Mouse (Mus musculus): ENCODE measurements around the gene Cpn1. TPM values are rescaled to one million over a fixed set of nuclear protein-coding genes. Genes with fewer than 3 reads are reported as not detected.

The Cpn1 gene
- polyA plus RNA-seq, 1 experiment, result 0.27 TPM

- TF ChIP-seq POLR2A (IDR thresholded peaks at IDR 0.05; ENCODE audit: control insufficient read depth, extremely low read depth, insufficient read depth, low read length, poor library complexity), result no peak
- TF ChIP-seq CTCF (IDR thresholded peaks at IDR 0.05; ENCODE audit: borderline replicate concordance, control insufficient read depth, extremely low read depth, insufficient read depth, low read length, poor library complexity), result no peak
- no peak overlapping the region for H3K4me3 ChIP-seq (ENCODE audit: control insufficient read depth, insufficient read depth, low read length)
- H3K36me3 ChIP-seq (ENCODE audit: control insufficient read depth, insufficient read depth, low read length), result no peaks in the 10 kb centered on the region
- DNase-seq, result no peak
- no peaks in the 10 kb centered on the region for H3K4me1 ChIP-seq (replicated peaks; ENCODE audit: control insufficient read depth, insufficient read depth, low read length)
- WGBS, result 90% methylated on average over 6 of the region's 6 CpGs
- no peaks in the 10 kb centered on the region for H3K27me3 ChIP-seq (ENCODE audit: control insufficient read depth, insufficient read depth, low read length)
- H3K27ac ChIP-seq (ENCODE audit: control insufficient read depth, insufficient read depth, low read length), result no peak overlapping the region
Observed at GRCm38 (mm10) chr19:43974221-43974620, 12.1 kb downstream of the Cpn1 start.

- H3K4me3 ChIP-seq (ENCODE audit: control insufficient read depth, insufficient read depth, low read length), result no peak overlapping the region
Observed at GRCm38 (mm10) chr19:43973711-43974110, 12.6 kb downstream of the Cpn1 start.

DNA sequence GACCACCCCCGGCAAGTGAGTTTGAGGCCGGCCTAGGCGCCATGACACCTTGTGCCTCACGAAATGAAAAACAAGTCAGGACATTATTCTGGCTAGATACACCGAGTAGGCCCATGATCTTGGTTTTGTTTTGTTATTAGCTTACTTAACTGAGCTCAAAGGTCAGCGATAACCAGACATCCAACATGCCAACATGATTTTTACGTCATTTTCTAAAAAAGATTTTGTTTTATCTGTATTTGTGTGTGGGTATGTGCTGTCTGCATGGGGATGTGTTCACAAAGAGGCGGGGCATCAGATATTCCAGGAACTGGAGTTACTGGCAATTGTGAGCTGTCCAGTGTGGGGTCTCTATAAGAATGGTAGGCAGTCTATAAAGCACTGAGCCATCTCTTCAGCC, 14.2 kb downstream of the Cpn1 start:
- no peak for TF ChIP-seq CTCF (IDR thresholded peaks at IDR 0.05; ENCODE audit: borderline replicate concordance, control insufficient read depth, extremely low read depth, insufficient read depth, low read length, poor library complexity)
- TF ChIP-seq POLR2A (IDR thresholded peaks at IDR 0.05; ENCODE audit: control insufficient read depth, extremely low read depth, insufficient read depth, low read length, poor library complexity), result no peak
- 98% methylated on average over 8 of the region's 8 CpGs for WGBS
- Histone ChIP-seq H3K27me3 (ENCODE audit: control insufficient read depth, insufficient read depth, low read length) (no peaks in the 10 kb centered on the region), H3K4me1 (replicated peaks; ENCODE audit: control insufficient read depth, insufficient read depth, low read length) (no peaks in the 10 kb centered on the region), H3K36me3 (ENCODE audit: control insufficient read depth, insufficient read depth, low read length) (no peaks in the 10 kb centered on the region), H3K4me3 (ENCODE audit: control insufficient read depth, insufficient read depth, low read length) (no peak overlapping the region), H3K27ac (ENCODE audit: control insufficient read depth, insufficient read depth, low read length) (no peak overlapping the region)
- no peak for DNase-seq

More at GRCm38 (mm10) chr19:43973711-43974110, 12.6 kb downstream of the Cpn1 start:
- no peak for DNase-seq
- no peaks in the 10 kb centered on the region for H3K4me1 ChIP-seq (replicated peaks; ENCODE audit: control insufficient read depth, insufficient read depth, low read length)
- no peak overlapping the region for H3K27ac ChIP-seq (ENCODE audit: control insufficient read depth, insufficient read depth, low read length)
- no peaks in the 10 kb centered on the region for H3K27me3 ChIP-seq (ENCODE audit: control insufficient read depth, insufficient read depth, low read length)
- H3K36me3 ChIP-seq (ENCODE audit: control insufficient read depth, insufficient read depth, low read length), result no peaks in the 10 kb centered on the region
- no peak for TF ChIP-seq CTCF (IDR thresholded peaks at IDR 0.05; ENCODE audit: borderline replicate concordance, control insufficient read depth, extremely low read depth, insufficient read depth, low read length, poor library complexity)
- no peak for TF ChIP-seq POLR2A (IDR thresholded peaks at IDR 0.05; ENCODE audit: control insufficient read depth, extremely low read depth, insufficient read depth, low read length, poor library complexity)
- 86% methylated on average over 9 of the region's 9 CpGs for WGBS

DNA sequence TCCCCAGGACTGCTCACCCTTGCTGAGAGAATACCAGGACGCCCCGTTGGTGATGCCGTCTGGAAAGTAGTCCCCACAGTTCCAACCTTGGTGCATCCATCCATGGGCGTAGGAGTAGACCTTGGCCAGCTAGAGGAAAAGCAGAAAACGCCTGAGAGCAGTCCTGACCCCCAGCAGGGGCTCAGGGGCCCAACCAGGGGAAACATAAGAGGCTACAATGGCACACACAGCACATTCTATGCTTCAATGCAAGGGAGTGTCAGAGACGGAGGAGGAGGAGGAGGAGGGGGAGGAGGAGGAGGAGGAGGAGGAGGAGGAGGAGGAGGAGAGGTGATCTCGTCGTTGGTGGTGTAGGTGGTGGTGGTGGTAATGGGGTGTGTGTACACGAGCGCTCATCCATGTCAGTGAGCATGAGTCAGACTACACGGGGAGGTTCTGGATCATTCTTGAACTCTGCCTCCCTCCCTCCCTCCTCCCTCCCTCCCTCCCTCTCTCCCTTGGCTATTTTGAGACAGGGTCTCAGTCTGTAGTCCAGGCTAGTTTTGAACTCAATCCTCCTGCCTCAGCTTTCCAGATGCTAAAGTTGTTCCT, 17.8 kb downstream of the Cpn1 start:
- H3K27me3 ChIP-seq (ENCODE audit: control insufficient read depth, insufficient read depth, low read length), result no peaks in the 10 kb centered on the region
- TF ChIP-seq POLR2A (IDR thresholded peaks at IDR 0.05; ENCODE audit: control insufficient read depth, extremely low read depth, insufficient read depth, low read length, poor library complexity), result no peak
- TF ChIP-seq CTCF (IDR thresholded peaks at IDR 0.05; ENCODE audit: borderline replicate concordance, control insufficient read depth, extremely low read depth, insufficient read depth, low read length, poor library complexity), result no peak
- no peak overlapping the region for H3K4me3 ChIP-seq (ENCODE audit: control insufficient read depth, insufficient read depth, low read length)
- peaks cover 4% of the 10 kb centered on the region; the same call in 1 of the 2 replicates for H3K4me1 ChIP-seq (replicated peaks; ENCODE audit: control insufficient read depth, insufficient read depth, low read length)
- no peaks in the 10 kb centered on the region for H3K36me3 ChIP-seq (ENCODE audit: control insufficient read depth, insufficient read depth, low read length)
- no peak for DNase-seq
- H3K27ac ChIP-seq (ENCODE audit: control insufficient read depth, insufficient read depth, low read length), result no peak overlapping the region
- WGBS, result 78% methylated on average over 10 of the region's 11 CpGs

- no peaks in the 10 kb centered on the region for H3K36me3 ChIP-seq (ENCODE audit: control insufficient read depth, insufficient read depth, low read length)
- no peak overlapping the region for H3K4me3 ChIP-seq (ENCODE audit: control insufficient read depth, insufficient read depth, low read length)
- no peak overlapping the region for H3K27ac ChIP-seq (ENCODE audit: control insufficient read depth, insufficient read depth, low read length)
- no peak for TF ChIP-seq CTCF (IDR thresholded peaks at IDR 0.05; ENCODE audit: borderline replicate concordance, control insufficient read depth, extremely low read depth, insufficient read depth, low read length, poor library complexity)
- H3K27me3 ChIP-seq (ENCODE audit: control insufficient read depth, insufficient read depth, low read length), result no peaks in the 10 kb centered on the region
- H3K4me1 ChIP-seq (replicated peaks; ENCODE audit: control insufficient read depth, insufficient read depth, low read length), result peaks cover 4% of the 10 kb centered on the region; the same call in 1 of the 2 replicates
- no peak for DNase-seq
- 86% methylated on average over 2 of the region's 2 CpGs for WGBS
Observed at GRCm38 (mm10) chr19:43966481-43966880, 19.9 kb downstream of the Cpn1 start.

DNA sequence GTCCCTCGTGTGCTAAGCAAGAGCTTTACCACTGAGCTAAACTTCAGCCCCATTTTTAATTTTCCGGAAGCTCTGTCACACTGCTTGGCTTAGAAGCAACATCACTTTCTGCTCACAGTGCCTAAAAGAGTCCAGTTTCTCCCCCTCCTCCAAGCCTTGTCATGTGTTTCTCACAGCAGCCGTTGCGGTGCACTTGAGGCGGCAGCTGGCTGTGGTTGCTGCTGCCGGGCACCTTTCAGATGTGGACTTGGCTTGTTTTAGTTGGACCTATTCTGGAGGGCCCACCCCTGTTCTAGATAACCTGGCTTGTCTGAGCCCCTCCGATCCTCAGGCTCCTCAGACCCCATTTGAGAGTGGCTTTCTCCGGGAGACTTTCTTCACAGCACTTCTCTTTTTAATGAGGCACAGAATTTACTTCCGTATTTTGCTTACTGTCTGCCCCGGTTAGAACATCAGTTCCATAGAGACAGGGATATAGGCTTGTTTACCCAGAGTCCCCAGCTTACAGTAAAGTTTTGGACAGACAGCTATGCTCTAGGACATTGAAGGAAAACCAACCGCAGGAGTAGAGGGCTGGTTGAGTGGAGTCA, 20.8 kb downstream of the Cpn1 start:
- H3K27ac ChIP-seq (ENCODE audit: control insufficient read depth, insufficient read depth, low read length), result no peak overlapping the region
- peak overlapping the region; percentile 24 for H3K4me3 ChIP-seq (ENCODE audit: control insufficient read depth, insufficient read depth, low read length)
- no peak for TF ChIP-seq POLR2A (IDR thresholded peaks at IDR 0.05; ENCODE audit: control insufficient read depth, extremely low read depth, insufficient read depth, low read length, poor library complexity)
- TF ChIP-seq CTCF (IDR thresholded peaks at IDR 0.05; ENCODE audit: borderline replicate concordance, control insufficient read depth, extremely low read depth, insufficient read depth, low read length, poor library complexity), result no peak
- peak; percentile 7 for DNase-seq
- H3K27me3 ChIP-seq (ENCODE audit: control insufficient read depth, insufficient read depth, low read length), result no peaks in the 10 kb centered on the region
- peaks cover 4% of the 10 kb centered on the region; the same call in 1 of the 2 replicates for H3K4me1 ChIP-seq (replicated peaks; ENCODE audit: control insufficient read depth, insufficient read depth, low read length)
- WGBS, result 18% methylated on average over 11 of the region's 11 CpGs
- H3K36me3 ChIP-seq (ENCODE audit: control insufficient read depth, insufficient read depth, low read length), result no peaks in the 10 kb centered on the region
